Mouse (Mus musculus) heart, adult 2 months (tissue): ENCODE results near the gene 4931429L15Rik.
A peak's percentile ranks its signal among the peaks of the same experiment; 100 is the strongest.

Experiments
- CTCF ChIP-seq: fragments of 200-600 bp; IDR thresholded peaks from 2 replicates; pipeline ENCODE4 v1.8.1; 2022; ENCODE audit warnings: antibody characterized with exemption, mild to moderate bottlenecking, moderate library complexity
- POLR2A ChIP-seq: fragments of 200-500 bp; IDR thresholded peaks from 2 replicates; pipeline ENCODE4 v1.6.1; 2011; ENCODE audit warnings: mild to moderate bottlenecking, low read depth, low read length, control low read depth; ENCODE audit not compliant: insufficient read depth

GRCm38 (mm10) chr9:46353992-46354391, 34.2 kb upstream of the 4931429L15Rik start:
- TF ChIP-seq POLR2A (no peak), CTCF (peak; percentile 92)
